Mouse (Mus musculus) megakaryocyte, adult 5-6 weeks (primary cell): ENCODE measurements around the gene Bckdha. TPM values are rescaled to one million over a fixed set of nuclear protein-coding genes. Genes with fewer than 3 reads are reported as not detected.

Experiments
- ATAC-seq: 2 replicates; pipeline ENCODE4 v1.8.0; 2016; ENCODE audit warnings: mild to moderate bottlenecking, inconsistent platforms; ENCODE audit not compliant: poor library complexity, severe bottlenecking
- total RNA-seq, 2 experiments: library from RNA; stranded (forward) in 1 of 2; stranded (reverse) in 1 of 2; fragments of 153-499, 151-499 nt in 1 of 2; fragments of 221-1000, 200-1000 nt in 1 of 2; gene quantifications; 2 replicates each; pipeline versions ENCODE4 v1.2.3 to v1.2.4; 2015 to 2017

Bckdha gene
- 40.4 TPM in 2 replicates for total RNA-seq (2015)
- 39.9 and 50.1 TPM in 2 replicates for total RNA-seq (2017)

DNA sequence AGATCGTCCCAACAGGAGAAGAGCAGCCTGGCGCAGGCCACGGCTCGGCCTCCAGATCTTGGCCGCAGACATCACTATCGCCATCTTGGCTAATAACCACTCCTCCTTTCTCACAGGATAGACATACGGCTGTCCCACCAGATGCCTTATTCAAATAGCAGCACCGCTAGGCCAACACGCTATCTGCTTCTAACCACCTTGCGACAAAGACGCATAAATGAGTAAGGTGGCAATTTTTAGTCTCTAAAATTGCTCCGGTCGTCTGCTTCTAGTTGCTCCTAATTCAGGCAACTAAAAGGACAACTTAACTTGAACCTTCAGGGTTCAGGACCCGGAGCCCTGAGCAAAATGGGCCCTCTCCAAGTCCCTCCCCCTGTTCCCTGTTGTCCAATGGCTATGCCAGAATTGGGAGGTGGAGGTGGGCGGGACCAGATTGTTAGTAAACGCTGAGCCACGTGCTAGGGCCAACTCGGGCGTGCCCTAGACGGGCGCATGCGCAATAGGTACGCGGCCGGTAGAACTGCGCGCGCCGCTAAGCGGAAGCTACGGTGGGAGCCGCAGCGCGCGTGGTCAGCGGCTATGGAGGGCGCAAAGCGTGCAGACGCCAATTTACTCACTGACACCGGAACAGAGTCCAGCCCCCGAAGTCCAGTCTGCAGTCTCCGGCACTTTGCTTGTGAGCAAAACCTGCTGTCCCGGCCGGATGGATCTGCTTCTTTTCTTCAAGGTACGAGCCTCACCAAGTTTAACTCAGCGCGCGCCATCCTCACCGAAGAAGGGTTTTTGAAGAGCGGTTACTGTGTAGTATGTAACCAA is at the start of gene Bckdha, which contains the start of gene Exosc5:
Gene Bckdha (minus strand): TSS at position 325 of the 816 bp plus-strand sequence.
Gene Exosc5 (plus strand): TSS at position 508 of the 816 bp plus-strand sequence.
- peak; percentile 99 for ATAC-seq

DNA sequence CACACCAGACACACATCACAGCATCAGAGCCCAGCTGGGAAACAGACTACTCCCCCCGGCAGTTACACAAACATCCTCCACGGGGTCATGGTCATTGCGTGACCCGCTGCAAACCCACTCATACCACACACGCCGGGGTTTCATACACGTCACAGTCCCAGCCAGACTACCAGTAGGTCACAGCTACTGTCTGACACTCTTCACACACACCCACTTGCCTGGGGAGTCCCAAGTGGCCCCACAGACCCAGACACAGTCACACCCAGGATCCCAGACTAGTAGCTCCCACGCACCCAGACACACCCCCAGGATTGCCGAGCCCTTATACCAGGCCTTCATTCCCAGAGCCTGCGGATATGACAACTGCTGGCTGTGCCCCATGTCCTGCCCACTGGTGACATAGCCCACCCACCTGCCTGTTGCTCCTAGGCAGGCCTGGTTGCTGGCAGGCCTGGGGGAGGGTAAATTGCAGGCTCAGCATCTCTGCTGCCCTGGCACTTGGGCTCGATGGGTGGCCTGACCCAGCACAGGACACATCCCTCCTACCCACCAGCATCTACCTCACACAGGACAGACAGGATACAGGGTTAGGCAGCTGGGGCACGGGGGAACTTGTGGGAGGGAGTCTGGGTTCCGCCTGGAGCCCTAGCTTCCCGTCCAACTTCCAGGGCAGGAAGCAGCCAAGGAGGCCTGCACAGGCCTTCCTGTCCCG is 49.0 kb upstream of the Bckdha start:
- peak; percentile 16 for ATAC-seq

DNA sequence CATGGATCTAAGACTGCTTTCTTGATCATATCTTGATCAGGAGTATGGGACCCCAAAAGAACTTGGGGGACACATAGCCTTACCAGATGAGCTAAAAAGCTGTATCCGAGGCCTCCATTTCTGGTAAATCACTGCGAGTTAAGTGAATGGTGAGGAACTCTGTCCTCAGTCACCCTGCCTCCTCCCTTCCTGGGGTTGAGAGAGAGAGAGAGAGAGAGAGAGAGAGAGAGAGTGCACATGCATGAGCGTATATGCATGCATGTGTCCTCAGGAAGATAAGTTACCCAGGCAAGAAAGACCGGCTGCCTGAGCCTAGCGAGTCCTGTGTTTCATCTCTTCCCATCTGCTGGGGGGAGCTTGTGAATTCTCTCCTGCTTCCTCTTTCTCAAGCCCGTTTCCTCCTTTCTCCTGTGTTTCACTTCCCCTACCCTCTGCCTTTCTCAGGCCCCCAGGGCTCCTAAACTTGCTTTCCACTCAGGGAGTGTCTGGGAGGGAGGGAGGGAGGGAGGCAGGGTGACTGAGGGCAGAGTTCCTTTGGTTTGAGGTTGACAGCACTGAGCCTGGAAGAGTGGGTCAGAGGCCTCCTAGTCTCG is 47.9 kb upstream of the Bckdha start:
- peak; percentile 69 for ATAC-seq

DNA sequence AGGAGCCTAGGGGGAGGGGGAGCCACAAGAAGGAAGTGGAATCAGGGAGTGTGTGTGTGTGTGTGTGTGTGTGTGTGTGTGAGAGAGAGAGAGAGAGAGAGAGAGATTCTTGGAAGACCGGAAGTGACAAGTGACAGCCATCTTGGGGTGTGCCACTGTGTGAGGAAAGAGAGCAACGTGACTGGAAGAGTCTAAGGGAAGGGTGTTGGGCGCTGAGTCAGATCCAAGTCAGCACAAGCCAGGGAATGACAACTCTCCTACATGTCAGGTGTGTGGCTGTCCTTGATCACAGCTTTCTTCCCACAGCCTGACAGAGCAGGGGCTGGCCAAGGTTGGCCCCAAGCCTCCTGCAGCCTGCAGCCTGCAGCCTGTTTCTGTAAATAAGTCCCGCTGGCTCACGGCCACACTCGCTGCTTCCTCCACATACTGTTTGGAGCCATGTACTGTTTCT is 47.0 kb upstream of the Bckdha start:
- ATAC-seq: peak; percentile 38

DNA sequence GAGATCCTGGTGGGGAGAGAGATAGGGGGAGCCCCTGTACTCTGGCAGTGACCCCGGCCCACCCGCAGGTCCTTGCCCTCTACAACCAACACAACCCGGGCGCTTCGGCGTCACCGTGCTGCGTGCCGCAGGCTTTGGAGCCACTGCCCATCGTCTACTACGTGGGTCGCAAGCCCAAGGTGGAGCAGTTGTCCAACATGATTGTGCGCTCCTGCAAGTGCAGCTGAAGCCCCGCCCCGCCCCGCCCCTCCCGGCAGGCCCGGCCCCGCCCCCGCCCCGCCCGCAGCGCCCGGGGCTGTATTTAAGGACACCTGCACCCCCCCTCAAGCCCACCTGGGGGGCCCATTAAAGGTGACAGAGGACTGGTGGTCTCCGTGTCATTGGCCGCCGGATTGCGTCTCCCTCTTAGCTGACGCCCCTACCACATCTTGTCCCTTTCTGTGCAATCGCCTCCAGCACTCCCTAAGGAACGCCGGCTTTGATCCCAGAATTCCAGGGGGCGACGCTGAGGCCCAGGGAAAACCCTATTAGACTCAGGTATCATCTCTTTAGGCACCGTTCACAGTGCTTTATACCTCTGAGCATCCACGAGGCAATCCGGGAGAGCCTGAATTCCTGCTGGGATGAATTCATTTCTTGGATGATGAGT is 46.1 kb upstream of the Bckdha start:
- ATAC-seq: no peak

DNA sequence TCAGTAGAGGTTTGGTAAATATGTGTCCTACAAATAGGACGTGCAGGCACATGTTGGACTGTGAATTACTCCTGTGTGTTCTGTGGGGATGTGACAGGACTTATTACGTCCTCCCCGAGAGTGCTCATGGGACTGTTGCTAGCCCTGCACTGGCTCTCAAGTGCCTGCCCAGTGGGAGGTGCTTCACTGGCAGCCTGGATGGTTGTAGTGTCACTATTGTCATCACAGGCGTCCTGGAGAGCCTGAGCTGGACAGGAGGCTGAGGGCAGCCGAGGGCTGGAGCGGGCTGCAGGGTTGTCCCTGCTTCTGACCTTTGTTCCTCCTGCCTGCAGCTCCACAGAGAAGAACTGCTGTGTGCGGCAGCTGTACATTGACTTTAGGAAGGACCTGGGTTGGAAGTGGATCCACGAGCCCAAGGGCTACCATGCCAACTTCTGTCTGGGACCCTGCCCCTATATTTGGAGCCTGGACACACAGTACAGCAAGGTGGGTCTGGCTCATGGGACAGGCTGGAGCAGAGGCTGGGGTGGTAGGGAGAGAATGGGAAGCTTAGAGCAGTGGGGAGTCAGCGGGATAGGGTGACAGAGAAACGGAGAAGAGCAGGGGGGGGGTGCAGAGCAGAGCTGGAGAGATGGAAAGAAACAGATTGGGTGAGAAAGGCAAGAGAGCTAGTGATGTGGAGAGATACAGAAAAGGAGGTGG is 45.2 kb upstream of the Bckdha start:
- ATAC-seq: no peak

DNA sequence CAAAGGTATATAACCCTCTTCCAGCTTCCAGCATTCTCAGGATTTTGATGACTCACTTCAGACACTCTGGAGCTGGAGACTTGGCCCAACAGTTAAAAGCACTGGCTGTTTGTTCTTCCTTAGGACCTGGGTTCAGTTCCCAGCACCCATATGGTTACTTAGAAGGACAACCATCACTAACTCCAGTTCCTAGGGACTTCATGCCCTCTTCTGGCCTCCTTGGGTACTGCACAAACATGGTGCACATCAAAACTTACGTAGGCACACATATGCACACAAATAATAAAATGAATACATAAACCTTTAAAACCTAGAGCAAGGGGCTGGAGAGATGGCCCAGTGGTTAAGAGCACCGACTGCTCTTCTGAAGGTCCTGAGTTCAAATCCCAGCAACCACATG is 43.6 kb upstream of the Bckdha start:
- no peak for ATAC-seq

DNA sequence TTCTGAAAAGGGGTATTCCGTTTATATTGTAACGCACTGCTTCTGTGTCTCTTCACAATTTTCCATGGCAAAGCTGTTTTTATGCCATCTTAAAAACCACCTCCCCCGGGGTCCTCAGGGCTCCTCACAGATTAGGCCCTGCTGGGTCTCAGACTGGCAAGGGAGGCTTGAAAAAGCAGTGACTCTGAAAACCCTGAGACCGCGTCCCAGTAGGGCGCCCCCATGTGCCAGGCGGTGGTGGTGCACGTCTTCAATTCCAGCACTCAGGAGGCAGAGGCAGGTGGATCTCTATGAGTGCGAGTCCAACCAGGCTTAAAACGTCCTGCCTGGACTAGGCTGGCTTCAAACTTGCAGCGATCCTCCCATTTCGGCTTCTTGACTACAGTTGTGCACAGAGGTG is 42.0 kb upstream of the Bckdha start:
- ATAC-seq: no peak

DNA sequence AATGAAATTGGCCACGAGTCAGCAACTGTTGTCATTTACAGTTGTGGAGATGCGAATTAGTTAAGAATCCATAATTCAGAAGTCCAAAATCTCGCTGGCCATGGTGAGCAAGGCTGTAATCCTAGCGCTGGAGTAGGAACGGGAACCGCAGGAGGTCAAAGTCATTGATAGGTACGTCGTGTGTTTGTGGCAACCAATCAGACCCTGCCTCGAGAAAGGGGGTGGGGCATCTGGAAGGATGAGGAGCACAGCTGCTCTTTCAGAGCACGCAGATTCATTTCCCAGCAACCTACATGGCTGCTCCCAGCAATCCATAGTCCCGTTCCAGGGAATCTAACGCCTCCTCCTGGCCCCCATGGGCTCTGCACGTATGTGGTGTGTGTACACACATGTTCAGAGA is 41.1 kb upstream of the Bckdha start:
- ATAC-seq: no peak

DNA sequence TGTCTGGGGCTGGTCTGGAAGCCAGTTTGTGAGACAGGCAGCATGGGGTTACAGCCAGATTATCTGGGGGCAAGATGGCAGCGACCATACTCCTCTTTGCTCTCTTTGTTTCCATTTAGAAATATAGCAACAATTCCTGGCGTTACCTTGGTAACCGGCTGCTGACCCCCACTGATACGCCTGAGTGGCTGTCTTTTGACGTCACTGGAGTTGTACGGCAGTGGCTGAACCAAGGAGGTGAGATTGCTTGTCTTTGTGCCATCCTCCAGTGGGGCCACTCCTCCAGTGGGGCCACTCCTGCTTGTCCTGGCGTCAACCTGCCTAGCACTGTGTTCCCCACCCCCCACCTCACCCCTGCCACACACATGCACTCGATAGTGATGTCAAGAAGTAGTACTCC is 35.3 kb upstream of the Bckdha start:
- no peak for ATAC-seq

DNA sequence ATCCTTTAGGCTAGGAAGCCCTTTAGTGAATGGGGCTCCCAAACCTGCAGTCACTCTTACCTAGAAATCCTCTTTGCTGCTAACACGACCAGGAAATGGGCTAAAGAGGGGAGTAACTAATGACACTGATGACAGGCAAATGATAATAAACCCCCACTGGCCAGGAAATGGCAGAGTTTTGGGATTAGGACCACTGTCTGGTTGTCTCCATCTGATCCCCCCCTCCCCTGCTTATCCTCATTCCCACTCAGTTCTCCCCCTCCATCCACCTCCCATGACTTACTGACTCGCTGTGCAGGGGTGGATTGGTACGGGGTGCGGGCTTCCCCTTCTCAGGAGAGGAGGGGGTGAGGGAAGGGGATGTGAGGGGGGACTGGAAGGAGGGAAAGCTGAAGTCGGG is 31.3 kb upstream of the Bckdha start:
- ATAC-seq: no peak

DNA sequence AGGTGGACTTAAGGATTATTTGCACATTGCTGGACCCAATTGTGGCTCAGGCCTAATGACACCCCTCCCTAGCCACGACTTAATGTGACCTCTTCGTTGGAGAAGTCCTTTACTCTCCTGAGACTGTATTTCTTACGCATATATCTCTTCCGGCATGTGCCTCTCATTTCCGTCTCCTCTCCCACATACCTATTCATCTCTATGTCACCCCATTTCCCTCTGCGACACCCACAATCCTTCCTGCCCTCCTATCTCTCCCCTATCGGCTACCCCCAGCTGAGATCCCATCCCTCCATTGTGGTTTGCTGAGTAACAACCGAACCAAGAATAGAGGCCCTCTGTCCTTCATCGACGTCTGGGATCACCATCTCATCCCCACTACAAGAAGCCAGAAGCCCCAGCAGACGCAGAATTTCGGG is 30.8 kb upstream of the Bckdha start:
- ATAC-seq: no peak; the same call in none of the 2 replicates

DNA sequence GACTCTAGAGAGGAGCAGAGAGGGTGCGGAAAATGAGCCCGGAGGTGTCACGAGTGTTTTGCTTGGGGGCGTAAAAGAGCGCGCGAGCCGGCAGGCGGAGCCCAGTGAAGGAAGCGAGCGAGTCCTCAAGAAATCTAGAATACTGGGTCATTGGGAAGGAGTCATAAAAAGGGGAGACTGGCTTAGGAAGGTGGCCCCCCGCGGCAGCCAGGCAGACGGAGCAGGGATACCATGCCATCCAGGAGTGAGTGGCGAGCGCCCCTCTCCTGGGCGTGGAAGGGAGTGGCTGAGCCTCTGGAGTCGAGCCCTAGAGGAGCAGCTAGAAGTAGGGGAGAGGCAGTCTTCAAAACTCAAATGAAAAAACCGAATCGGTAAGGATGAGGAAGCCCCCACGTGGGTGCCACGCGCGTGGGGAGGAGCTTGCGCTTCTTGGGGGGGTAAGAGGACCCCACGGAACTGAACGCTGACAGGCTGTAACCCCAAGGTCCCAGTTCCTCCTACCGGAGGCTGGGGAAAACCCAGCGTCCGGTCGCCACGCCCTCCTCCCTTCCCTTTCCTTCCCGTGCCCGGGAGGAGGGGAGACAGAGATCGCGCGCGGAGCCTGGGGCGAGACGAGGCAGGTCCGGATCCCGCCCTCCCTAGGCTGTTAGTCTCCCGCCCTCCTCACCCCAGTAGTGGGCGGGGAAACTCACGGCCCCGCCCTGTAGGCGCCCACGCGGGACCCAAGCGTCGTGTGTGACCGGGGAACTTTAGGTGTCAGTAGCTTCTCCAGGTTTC is 30.2 kb upstream of the Bckdha start:
- peak; percentile 65 for ATAC-seq

DNA sequence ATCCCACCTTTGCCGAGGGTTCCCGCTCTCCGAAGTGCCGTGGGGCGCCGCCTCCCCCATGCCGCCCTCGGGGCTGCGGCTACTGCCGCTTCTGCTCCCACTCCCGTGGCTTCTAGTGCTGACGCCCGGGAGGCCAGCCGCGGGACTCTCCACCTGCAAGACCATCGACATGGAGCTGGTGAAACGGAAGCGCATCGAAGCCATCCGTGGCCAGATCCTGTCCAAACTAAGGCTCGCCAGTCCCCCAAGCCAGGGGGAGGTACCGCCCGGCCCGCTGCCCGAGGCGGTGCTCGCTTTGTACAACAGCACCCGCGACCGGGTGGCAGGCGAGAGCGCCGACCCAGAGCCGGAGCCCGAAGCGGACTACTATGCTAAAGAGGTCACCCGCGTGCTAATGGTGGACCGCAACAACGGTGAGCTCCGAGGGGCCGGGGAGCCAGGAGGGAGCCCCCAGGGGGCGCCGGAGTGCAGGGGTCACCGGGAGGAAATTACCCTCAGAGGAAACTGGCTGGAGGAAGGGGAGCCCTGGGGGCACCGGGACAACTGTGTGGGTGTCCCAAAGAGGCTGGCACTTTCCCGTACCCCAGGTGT is 29.1 kb upstream of the Bckdha start:
- ATAC-seq: no peak

DNA sequence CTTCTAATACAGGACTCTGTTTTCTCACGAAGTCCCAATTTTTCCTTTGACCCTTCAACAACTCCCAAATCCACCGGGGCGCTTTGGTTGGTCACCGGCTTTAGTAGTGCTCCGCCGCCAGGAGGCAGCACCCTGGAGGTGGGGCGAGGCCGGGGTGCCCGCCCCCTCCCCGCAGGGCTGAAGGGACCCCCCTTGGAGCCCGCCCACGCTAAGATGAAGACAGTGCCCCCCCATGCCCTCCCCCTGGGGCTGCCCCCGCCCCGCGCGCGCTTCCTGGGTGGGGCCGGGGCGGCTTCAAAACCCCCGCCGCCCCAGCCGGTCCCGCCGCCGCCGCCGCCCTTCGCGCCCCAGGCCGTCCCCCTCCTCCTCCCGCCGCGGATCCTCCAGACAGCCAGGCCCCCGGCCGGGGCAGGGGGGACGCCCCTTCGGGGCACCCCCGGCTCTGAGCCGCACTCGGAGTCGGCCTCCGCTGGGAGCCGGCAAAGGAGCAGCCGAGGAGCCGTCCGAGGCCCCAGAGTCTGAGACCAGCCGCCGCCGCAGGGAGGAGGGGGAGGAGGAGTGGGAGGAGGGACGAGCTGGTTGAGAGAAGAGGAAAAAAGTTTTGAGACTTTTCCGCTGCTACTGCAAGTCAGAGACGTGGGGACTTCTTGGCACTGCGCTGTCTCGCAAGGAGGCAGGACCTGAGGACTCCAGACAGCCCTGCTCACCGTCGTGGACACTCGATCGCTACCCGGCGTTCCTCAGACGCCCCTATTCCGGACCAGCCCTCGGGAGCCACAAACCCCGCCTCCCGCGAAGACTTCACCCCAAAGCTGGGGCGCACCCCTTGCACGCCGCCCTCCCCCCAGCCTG is 28.1 kb upstream of the Bckdha start, which contains the start of gene Tgfb1:
Gene Tgfb1 (plus strand): TSS at position 323 of the 852 bp plus-strand sequence.
- ATAC-seq: peak; percentile 51

DNA sequence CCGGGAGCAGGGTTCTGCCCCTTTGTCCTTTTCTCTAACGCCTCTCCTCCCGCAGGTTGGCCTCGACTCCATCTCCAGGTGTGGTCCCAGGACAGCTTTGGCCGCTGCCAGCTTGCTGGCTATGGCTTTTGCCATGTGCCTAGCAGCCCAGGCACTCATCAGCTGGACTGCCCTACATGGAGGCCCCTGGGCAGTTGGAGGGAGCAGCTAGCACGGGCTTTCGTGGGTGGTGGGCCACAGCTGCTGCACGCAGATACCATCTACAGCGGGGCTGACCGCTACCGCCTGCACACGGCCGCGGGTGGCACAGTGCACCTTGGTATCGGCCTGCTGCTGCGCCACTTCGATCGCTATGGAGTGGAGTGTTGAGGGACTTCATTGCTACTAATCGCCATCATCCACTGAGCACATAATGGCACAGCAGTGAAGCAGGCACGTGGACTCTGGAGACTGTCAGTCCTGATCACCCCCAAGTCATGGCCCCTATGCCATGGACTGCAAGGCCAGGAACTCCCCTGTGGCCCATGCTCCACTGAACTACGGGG is 27.2 kb upstream of the Bckdha start:
- ATAC-seq: no peak

DNA sequence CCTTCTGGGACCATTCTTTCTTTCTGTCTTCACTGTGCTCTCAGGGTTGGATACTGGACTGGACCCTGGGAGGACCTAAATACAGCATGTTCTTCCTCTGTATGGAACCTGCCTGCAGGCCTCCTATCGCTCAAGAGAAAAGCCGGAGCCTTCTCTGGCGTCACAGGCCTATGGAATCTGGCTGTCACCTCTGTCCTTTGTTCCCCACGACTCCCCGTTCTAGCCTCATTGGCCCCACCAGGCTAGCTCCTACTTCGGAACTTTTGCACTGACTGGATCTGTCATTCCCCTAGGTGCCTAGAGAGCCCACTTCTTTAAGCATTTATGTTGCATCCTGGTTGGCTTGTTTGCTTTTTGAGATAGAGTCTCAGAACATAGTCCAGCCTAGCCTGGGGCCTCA is 25.9 kb upstream of the Bckdha start:
- ATAC-seq: no peak
